Mouse (Mus musculus): Measurements from ENCODE around the gene Gm19426. TPM values are rescaled to one million over a fixed set of nuclear protein-coding genes. Genes with fewer than 3 reads are reported as not detected.
A peak's percentile ranks its signal among the peaks of the same experiment; 100 is the strongest.

Gene Gm19426
- total RNA-seq, 2 experiments from 2014 or later, result 2.2 to 2.5 TPM

DNA sequence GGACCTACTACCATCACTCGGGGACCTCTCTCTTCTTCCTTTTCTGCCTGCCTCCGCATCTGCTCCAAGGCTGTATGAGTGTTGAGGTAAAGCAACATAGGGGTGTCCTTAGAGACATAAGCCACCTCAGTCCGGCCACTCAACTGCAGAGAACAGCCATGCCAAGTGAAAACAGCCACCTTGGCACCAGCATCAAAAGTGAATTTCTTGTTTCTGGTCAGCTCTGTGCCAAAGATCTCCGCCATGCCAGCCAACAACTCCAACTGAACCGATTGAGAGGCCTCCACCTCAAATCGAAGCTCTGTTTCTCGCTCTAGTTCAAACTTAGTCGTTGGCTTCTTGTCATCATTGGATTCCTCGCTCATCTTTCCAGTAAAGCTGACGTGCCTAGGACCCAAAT, 17.7 kb downstream of the Gm19426 start:
- no peak for DNase-seq (ENCODE audit: low spot score in 2 of 2)

DNA sequence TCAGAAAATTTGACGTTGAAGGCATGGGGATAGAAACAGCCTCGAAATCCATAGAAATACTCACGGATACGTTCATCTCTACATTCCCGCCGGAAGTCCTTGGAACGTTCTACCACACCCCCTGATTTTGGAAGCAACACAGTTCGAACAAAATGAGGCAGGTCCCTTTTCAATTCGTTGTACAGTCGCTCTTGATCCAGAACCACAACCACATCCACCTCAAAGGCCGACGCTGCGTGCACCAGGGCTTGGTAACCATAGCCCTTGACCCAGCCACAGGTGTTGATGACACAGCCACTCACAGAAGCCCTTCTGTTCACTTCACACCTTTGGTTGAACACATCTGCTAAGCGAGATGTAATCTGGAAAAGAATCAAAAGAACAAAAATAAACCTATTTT, 19.6 kb downstream of the Gm19426 start:
- DNase-seq (ENCODE audit: low spot score in 2 of 2), result no peak

GRCm38 (mm10) chr2:84721182-84721581, 22.3 kb downstream of the Gm19426 start:
- no peak for DNase-seq (ENCODE audit: low spot score in 2 of 2)

- DNase-seq (ENCODE audit: low spot score in 2 of 2), result no peak
Observed at GRCm38 (mm10) chr2:84720718-84721117, 22.7 kb downstream of the Gm19426 start.

- DNase-seq (ENCODE audit: low spot score in 2 of 2), result no peak
Observed at GRCm38 (mm10) chr2:84717357-84717756, 26.1 kb downstream of the Gm19426 start.

- DNase-seq (ENCODE audit: low spot score in 2 of 2), result no peak
Observed at GRCm38 (mm10) chr2:84716423-84717355, 26.8 kb downstream of the Gm19426 start.

GRCm38 (mm10) chr2:84715562-84716361, 27.7 kb downstream of the Gm19426 start:
- DNase-seq (ENCODE audit: low spot score in 2 of 2), result peak; percentile 51 to 63

GRCm38 (mm10) chr2:84714811-84715561, 28.5 kb downstream of the Gm19426 start, which contains the start of gene Zdhhc5:
TSS of gene Zdhhc5 (minus strand) at chr2:84715180.
- peak; percentile 95 to 98 for DNase-seq (ENCODE audit: low spot score in 2 of 2)

DNA sequence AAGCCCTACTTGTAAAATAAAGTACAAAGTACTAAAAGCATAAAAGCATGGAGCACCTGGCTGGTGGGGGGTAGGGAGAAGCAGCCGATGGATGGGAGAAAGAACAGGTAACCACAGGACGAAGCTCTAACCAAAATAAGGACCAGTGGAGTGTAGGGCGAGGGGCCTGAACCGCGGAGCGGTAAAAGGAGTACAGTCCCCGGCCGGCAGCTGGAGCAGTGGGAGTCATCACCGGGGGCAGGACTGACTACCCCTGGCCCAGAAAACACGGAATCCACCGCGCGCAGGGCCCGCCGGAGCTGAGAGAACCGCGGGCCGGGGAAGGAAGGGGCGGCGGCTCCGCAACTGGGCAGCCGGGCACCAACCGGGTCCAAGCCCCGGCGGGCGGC, 29.0 kb downstream of the Gm19426 start:
- no peak for DNase-seq (ENCODE audit: low spot score in 2 of 2)

- DNase-seq (ENCODE audit: low spot score in 2 of 2), result no peak
Observed at GRCm38 (mm10) chr2:84711898-84712297, 31.6 kb downstream of the Gm19426 start.

GRCm38 (mm10) chr2:84707523-84707922, 35.9 kb downstream of the Gm19426 start:
- no peak for DNase-seq (ENCODE audit: low spot score in 2 of 2)

GRCm38 (mm10) chr2:84705295-84705694, 38.2 kb downstream of the Gm19426 start:
- no peak for DNase-seq (ENCODE audit: low spot score in 2 of 2)

GRCm38 (mm10) chr2:84704329-84704728, 39.1 kb downstream of the Gm19426 start:
- no peak for DNase-seq (ENCODE audit: low spot score in 2 of 2)

DNA sequence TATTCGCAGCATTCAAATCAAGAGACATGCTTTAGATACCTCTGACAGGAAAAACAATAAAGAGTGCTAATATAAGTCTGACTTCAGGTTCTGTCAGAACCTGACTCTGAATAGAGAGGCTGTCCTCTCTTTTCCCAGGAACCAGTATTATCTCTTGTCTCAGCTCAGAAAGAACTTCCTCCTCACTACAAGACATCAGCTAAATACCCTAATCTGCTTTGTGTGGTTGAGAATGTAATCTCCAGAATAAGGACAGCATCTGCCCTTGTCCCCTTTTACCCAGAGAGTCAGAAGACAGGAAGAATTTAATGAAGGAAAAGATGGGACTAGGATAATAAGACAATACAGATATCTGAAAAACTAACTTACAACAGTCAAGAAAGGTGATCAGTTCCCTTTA, 40.0 kb downstream of the Gm19426 start:
- no peak for DNase-seq (ENCODE audit: low spot score in 2 of 2)

- no peak for DNase-seq (ENCODE audit: low spot score in 2 of 2)
Observed at GRCm38 (mm10) chr2:84695007-84695695, 48.3 kb downstream of the Gm19426 start.

Small RNAs within 50 kb of the gene (microRNA-seq; reads per million reads assigned to microRNA genes)
- 759 to 841 reads per million in 2 experiments for gene Mir130a

Other genes starting within 250 kb of the Gm19426 start
- 10 to 100 TPM; 59.5 to 62.9 TPM for gene Ctnnd1, start 92.9 kb downstream of the Gm19426 start, total RNA-seq (2021)
- not detected for gene Btbd18, start 84.6 kb downstream of the Gm19426 start, total RNA-seq (2021)
- 10 to 100 TPM; 28.9 to 37.9 TPM for gene Selenoh, start 72.9 kb downstream of the Gm19426 start, total RNA-seq (2021)
- gene Gm28635, start 65.6 kb downstream of the Gm19426 start, total RNA-seq (2021), result 1 to 10 TPM; 5.8 to 6.1 TPM
- gene Med19, start 65.3 kb downstream of the Gm19426 start, total RNA-seq (2021), result 10 to 100 TPM; 31.4 to 33.8 TPM
- gene Tmx2, start 64.5 kb downstream of the Gm19426 start, total RNA-seq (2021), result 100 to 1,000 TPM; 235 to 251 TPM
- 10 to 100 TPM; 49.2 TPM for gene Zdhhc5, start 28.5 kb downstream of the Gm19426 start, total RNA-seq (2021)
- gene Clp1, start 16.3 kb downstream of the Gm19426 start, total RNA-seq (2021), result 10 to 100 TPM; 10.4 to 10.5 TPM
- 10 to 100 TPM; 92.2 to 93.5 TPM for gene Ypel4, start 9.6 kb downstream of the Gm19426 start, total RNA-seq (2021)
- gene Serping1, start 31.8 kb upstream of the Gm19426 start, total RNA-seq (2021), result 1 to 10 TPM; 8.5 to 9.2 TPM
- gene Ube2l6, start 55.2 kb upstream of the Gm19426 start, total RNA-seq (2021), result 1 to 10 TPM; 8.2 to 8.5 TPM
- gene Smtnl1, start 79.0 kb upstream of the Gm19426 start, total RNA-seq (2021), result not detected
- gene Timm10, start 83.3 kb upstream of the Gm19426 start, total RNA-seq (2021), result 10 to 100 TPM; 46.9 to 57.8 TPM
- gene Slc43a1, start 95.2 kb upstream of the Gm19426 start, total RNA-seq (2021), result under 1 TPM; 0.21 to 0.23 TPM
- gene Rtn4rl2, start 143.1 kb upstream of the Gm19426 start, total RNA-seq (2021), result 10 to 100 TPM; 91.9 to 95.9 TPM
- gene Slc43a3, start 192.9 kb upstream of the Gm19426 start, total RNA-seq (2021), result under 1 TPM; 0.19 to 0.33 TPM
- gene Prg2, start 236.8 kb upstream of the Gm19426 start, total RNA-seq (2021), result not detected
- not detected for gene Prg3, start 244.6 kb upstream of the Gm19426 start, total RNA-seq (2021)

Data from left cerebral cortex, adult 18-20 months (tissue).